Mouse (Mus musculus): ENCODE measurements around the gene Gucy1b2.

GRCm38 (mm10) chr14:62353372-62353771 lies 102.7 kb downstream of the Gucy1b2 start:
- TF ChIP-seq CTCF (IDR thresholded peaks at IDR 0.05; ENCODE audit: low read depth, low read length) (no peak), POLR2A (IDR thresholded peaks at IDR 0.05; ENCODE audit: extremely low read depth, insufficient read depth, low read length) (no peak)

All from liver, adult 2 months (tissue).